Mouse (Mus musculus) right cerebral cortex, postnatal 25 days (tissue): ENCODE measurements at regions not wholly inside any gene's neighbourhood (a gene's known extent, or its start where the extent isn't known, plus 50 kb on each side); places are given as distances from the start of the nearest gene placed in this dataset.
A peak's percentile ranks its signal among the peaks of the same experiment; 100 is the strongest.

Source experiments
- DNase-seq: peaks from one replicate; pipeline ENCODE4 v3.0.0; 2022

- no peak for DNase-seq
Observed at GRCm38 (mm10) chr16:95839512-95840253, 137.8 kb downstream of the Ets2 start.

- DNase-seq: no peak
Observed at GRCm38 (mm10) chr16:95838886-95839430, 137.1 kb downstream of the Ets2 start.

GRCm38 (mm10) chr16:95838478-95838846 is 136.6 kb downstream of the Ets2 start:
- no peak for DNase-seq

- no peak for DNase-seq
Observed at GRCm38 (mm10) chr16:95837723-95838477, 136.0 kb downstream of the Ets2 start.

- no peak for DNase-seq
Observed at GRCm38 (mm10) chr16:95835941-95836340, 134.1 kb downstream of the Ets2 start.

GRCm38 (mm10) chr16:95834556-95835288 is 132.8 kb downstream of the Ets2 start:
- no peak for DNase-seq

GRCm38 (mm10) chr16:95833455-95833854 is 131.6 kb downstream of the Ets2 start:
- DNase-seq: no peak

- no peak for DNase-seq
Observed at GRCm38 (mm10) chr16:95832346-95832739, 130.5 kb downstream of the Ets2 start.

GRCm38 (mm10) chr16:95831566-95832345 is 129.9 kb downstream of the Ets2 start:
- no peak for DNase-seq

GRCm38 (mm10) chr16:95827402-95827737 is 125.5 kb downstream of the Ets2 start:
- no peak for DNase-seq

- DNase-seq: no peak
Observed at GRCm38 (mm10) chr16:95826681-95827401, 125.0 kb downstream of the Ets2 start.

GRCm38 (mm10) chr16:95825723-95826122 is 123.8 kb downstream of the Ets2 start:
- no peak for DNase-seq

GRCm38 (mm10) chr16:95824720-95825534 is 123.1 kb downstream of the Ets2 start:
- DNase-seq: no peak

- no peak for DNase-seq
Observed at GRCm38 (mm10) chr16:95823803-95824202, 121.9 kb downstream of the Ets2 start.

GRCm38 (mm10) chr16:95821080-95821479 is 119.2 kb downstream of the Ets2 start:
- DNase-seq: no peak

- no peak for DNase-seq
Observed at GRCm38 (mm10) chr16:95820606-95821005, 118.7 kb downstream of the Ets2 start.

- no peak for DNase-seq
Observed at GRCm38 (mm10) chr16:95820013-95820412, 118.1 kb downstream of the Ets2 start.

GRCm38 (mm10) chr16:95815966-95816365 is 114.1 kb downstream of the Ets2 start:
- DNase-seq: no peak

GRCm38 (mm10) chr16:95815206-95815731 is 113.4 kb downstream of the Ets2 start:
- no peak for DNase-seq

GRCm38 (mm10) chr16:95814513-95815118 is 112.7 kb downstream of the Ets2 start:
- DNase-seq: peak; percentile 65
